Mouse (Mus musculus): ENCODE measurements around the gene Dnase2b.

DNA sequence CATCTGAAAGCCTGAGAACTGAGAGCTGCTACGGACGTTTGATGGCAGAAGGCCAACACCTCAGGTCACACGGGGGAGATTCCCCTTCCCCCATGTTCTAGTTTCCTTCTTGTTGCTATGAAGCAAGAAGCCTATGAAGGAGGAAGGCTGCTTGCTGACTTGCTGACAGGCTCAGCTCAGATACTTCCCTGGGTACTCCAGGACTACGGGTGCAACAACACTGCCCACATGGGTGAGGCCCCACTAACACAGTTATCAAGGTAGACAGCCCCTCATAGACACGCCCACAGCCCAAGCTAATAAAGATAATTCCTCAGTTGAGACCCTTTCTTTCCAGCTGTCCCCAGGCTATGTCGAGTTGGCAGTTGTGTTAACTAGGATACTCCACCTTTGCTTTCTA lies 38.3 kb upstream of the Dnase2b start:
- no peak for TF ChIP-seq CTCF (IDR thresholded peaks at IDR 0.05; ENCODE audit: low read depth)
- TF ChIP-seq EP300 (optimal IDR thresholded peaks at IDR 0.05): no peak
